Mouse (Mus musculus) C2C12 (cell line): ENCODE measurements at regions not wholly inside any gene's neighbourhood (a gene's known extent, or its start where the extent isn't known, plus 50 kb on each side); places are given as distances from the start of the nearest gene placed in this dataset.

ENCODE experiments used
- CEBPB ChIP-seq: IDR thresholded peaks from one replicate; pipeline ENCODE4 v1.6.1; 2011; ENCODE audit warnings: low read depth, mild to moderate bottlenecking, control low read depth, moderate library complexity
- CTCF ChIP-seq: IDR thresholded peaks from one replicate; pipeline ENCODE4 v1.5.1; 2011; ENCODE audit not compliant: control insufficient read depth, insufficient read depth, insufficient read length
- MAX ChIP-seq: IDR thresholded peaks from one replicate; pipeline ENCODE4 v1.6.1; 2011; ENCODE audit warnings: mild to moderate bottlenecking, control low read depth
- MYOD1 ChIP-seq: IDR thresholded peaks from one replicate; pipeline ENCODE4 v1.6.1; 2011; ENCODE audit warnings: low read depth; ENCODE audit not compliant: control insufficient read depth, insufficient read length
- MYOG ChIP-seq: IDR thresholded peaks from one replicate; pipeline ENCODE4 v1.6.1; 2011; ENCODE audit not compliant: control insufficient read depth, insufficient read length; ENCODE audit errors: extremely low read depth
- USF1 ChIP-seq: IDR thresholded peaks from one replicate; pipeline ENCODE4 v1.6.1; 2011; ENCODE audit warnings: low read depth, mild to moderate bottlenecking, control low read depth, moderate library complexity

DNA sequence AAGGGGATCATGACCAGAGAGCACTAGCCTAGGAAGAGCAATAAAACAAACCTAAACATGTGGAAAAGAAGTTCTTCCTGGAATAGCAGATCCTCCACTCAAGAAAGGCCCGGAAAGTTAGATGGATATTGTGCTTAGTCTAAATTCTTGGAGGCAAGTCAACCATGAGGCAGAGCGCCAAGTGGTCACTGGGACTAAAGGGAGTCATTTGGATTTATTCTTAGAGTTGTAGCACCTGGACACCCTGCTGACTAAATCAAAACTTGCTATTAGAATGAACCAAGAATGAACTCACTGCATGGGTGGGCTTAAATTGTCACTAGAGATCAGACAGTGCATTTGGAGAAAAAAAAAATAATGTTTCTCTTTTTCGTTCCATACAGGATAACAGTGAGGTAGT lies 166.8 kb upstream of the Fam84a start:
- no peak for TF ChIP-seq CEBPB
- no peak for TF ChIP-seq CTCF
- no peak for TF ChIP-seq USF1
- no peak for TF ChIP-seq MAX
- no peak for TF ChIP-seq MYOD1
- TF ChIP-seq MYOG: no peak
